Mouse (Mus musculus): Measurements from ENCODE around the gene Wnt5b. TPM values are rescaled to one million over a fixed set of nuclear protein-coding genes. Genes with fewer than 3 reads are reported as not detected.
A peak's percentile ranks its signal among the peaks of the same experiment; 100 is the strongest.

Wnt5b gene
- polyA plus RNA-seq, 1 experiment from 2014 or later, result 7.3 TPM

- peaks cover 9% of the 10 kb centered on the region; the same call in 1 of the 2 replicates for H3K4me1 ChIP-seq (replicated peaks)
- H3K27me3 ChIP-seq (replicated peaks), result no peaks in the 10 kb centered on the region
- no peaks in the 10 kb centered on the region for H3K36me3 ChIP-seq
- H3K27ac ChIP-seq, result 0 out of 2 replicates have a peak overlapping the region, but pooled peaks have one; percentile 7
- H3K9me3 ChIP-seq, result no peaks in the 10 kb centered on the region
- ATAC-seq, result peak; percentile 50; the same call in 1 of the 2 replicates
- no peak overlapping the region for H3K4me2 ChIP-seq (replicated peaks)
- H3K9ac ChIP-seq, result no peak overlapping the region
- 65% methylated on average over 23 of the region's 23 CpGs for WGBS
- no peak overlapping the region for H3K4me3 ChIP-seq (replicated peaks)
Observed at GRCm38 (mm10) chr6:119565451-119566379, 21.6 kb upstream of the Wnt5b start.

GRCm38 (mm10) chr6:119562558-119562957 lies 18.4 kb upstream of the Wnt5b start:
- H3K9ac ChIP-seq, result no peak overlapping the region
- H3K27ac ChIP-seq, result no peak overlapping the region
- WGBS, result 42% methylated on average over 10 of the region's 10 CpGs
- no peak overlapping the region for H3K4me2 ChIP-seq (replicated peaks)
- no peaks in the 10 kb centered on the region for H3K27me3 ChIP-seq (replicated peaks)
- H3K4me1 ChIP-seq (replicated peaks), result peaks cover 9% of the 10 kb centered on the region; the same call in 1 of the 2 replicates
- ATAC-seq, result peak; percentile 61; the same call in 1 of the 2 replicates
- H3K36me3 ChIP-seq, result no peaks in the 10 kb centered on the region
- H3K4me3 ChIP-seq (replicated peaks), result no peak overlapping the region
- no peaks in the 10 kb centered on the region for H3K9me3 ChIP-seq

GRCm38 (mm10) chr6:119558855-119559254 lies 14.7 kb upstream of the Wnt5b start:
- Histone ChIP-seq H3K27ac (no peak overlapping the region), H3K9me3 (no peaks in the 10 kb centered on the region), H3K36me3 (no peaks in the 10 kb centered on the region), H3K9ac (no peak overlapping the region), H3K4me3 (replicated peaks) (no peak overlapping the region), H3K4me2 (replicated peaks) (no peak overlapping the region), H3K27me3 (replicated peaks) (no peaks in the 10 kb centered on the region), H3K4me1 (replicated peaks) (0 out of 2 replicates have a peak, but pooled peaks cover 2% of the 10 kb centered on the region)
- 43% methylated on average over 7 of the region's 7 CpGs for WGBS
- ATAC-seq, result no peak; the same call in 1 of the 2 replicates

GRCm38 (mm10) chr6:119554439-119554838 lies 10.3 kb upstream of the Wnt5b start:
- H3K9me3 ChIP-seq, result no peaks in the 10 kb centered on the region
- H3K27me3 ChIP-seq (replicated peaks), result no peaks in the 10 kb centered on the region
- no peak overlapping the region for H3K4me3 ChIP-seq (replicated peaks)
- no peak overlapping the region for H3K9ac ChIP-seq
- H3K27ac ChIP-seq, result no peak overlapping the region
- WGBS, result 77% methylated on average over 8 of the region's 8 CpGs
- ATAC-seq, result no peak
- no peaks in the 10 kb centered on the region for H3K4me1 ChIP-seq (replicated peaks)
- no peaks in the 10 kb centered on the region for H3K36me3 ChIP-seq
- H3K4me2 ChIP-seq (replicated peaks), result no peak overlapping the region

GRCm38 (mm10) chr6:119544518-119544864 lies 344 bp upstream of the Wnt5b start:
- H3K4me3 ChIP-seq (replicated peaks), result peak overlapping the region; percentile 68
- H3K9ac ChIP-seq, result peak overlapping the region; percentile 53
- H3K4me1 ChIP-seq (replicated peaks), result 0 out of 2 replicates have a peak, but pooled peaks cover 9% of the 10 kb centered on the region
- peak; percentile 62 for ATAC-seq
- peaks cover 23% of the 10 kb centered on the region for H3K27me3 ChIP-seq (replicated peaks)
- WGBS, result 2% methylated on average over 14 of the region's 14 CpGs
- peak overlapping the region; percentile 98 for H3K4me2 ChIP-seq (replicated peaks)
- no peaks in the 10 kb centered on the region for H3K9me3 ChIP-seq
- H3K27ac ChIP-seq, result no peak overlapping the region
- no peaks in the 10 kb centered on the region for H3K36me3 ChIP-seq

GRCm38 (mm10) chr6:119543456-119543802 lies 718 bp downstream of the Wnt5b start:
- Histone ChIP-seq H3K4me3 (replicated peaks) (peak overlapping the region; percentile 68), H3K27me3 (replicated peaks) (peaks cover 23% of the 10 kb centered on the region), H3K4me1 (replicated peaks) (0 out of 2 replicates have a peak, but pooled peaks cover 9% of the 10 kb centered on the region), H3K4me2 (replicated peaks) (peak overlapping the region; percentile 98), H3K9me3 (no peaks in the 10 kb centered on the region), H3K27ac (no peak overlapping the region), H3K9ac (peak overlapping the region; percentile 53), H3K36me3 (no peaks in the 10 kb centered on the region)
- peak; percentile 23; the same call in 1 of the 2 replicates for ATAC-seq
- under 1% methylated on average over 30 of the region's 30 CpGs for WGBS

GRCm38 (mm10) chr6:119535867-119536266 lies 8.3 kb downstream of the Wnt5b start:
- no peak overlapping the region for H3K9ac ChIP-seq
- H3K4me2 ChIP-seq (replicated peaks), result no peak overlapping the region
- H3K27ac ChIP-seq, result no peak overlapping the region
- 74% methylated on average over 12 of the region's 12 CpGs for WGBS
- H3K4me1 ChIP-seq (replicated peaks), result no peaks in the 10 kb centered on the region
- no peak overlapping the region for H3K4me3 ChIP-seq (replicated peaks)
- ATAC-seq, result no peak
- no peaks in the 10 kb centered on the region for H3K9me3 ChIP-seq
- no peaks in the 10 kb centered on the region for H3K36me3 ChIP-seq
- H3K27me3 ChIP-seq (replicated peaks), result no peaks in the 10 kb centered on the region

- no peak overlapping the region for H3K4me2 ChIP-seq (replicated peaks)
- no peaks in the 10 kb centered on the region for H3K36me3 ChIP-seq
- 72% methylated on average over 9 of the region's 9 CpGs for WGBS
- no peaks in the 10 kb centered on the region for H3K27me3 ChIP-seq (replicated peaks)
- no peak overlapping the region for H3K27ac ChIP-seq
- no peaks in the 10 kb centered on the region for H3K9me3 ChIP-seq
- no peak for ATAC-seq
- H3K4me3 ChIP-seq (replicated peaks), result no peak overlapping the region
- no peak overlapping the region for H3K9ac ChIP-seq
- H3K4me1 ChIP-seq (replicated peaks), result no peaks in the 10 kb centered on the region
Observed at GRCm38 (mm10) chr6:119533170-119533709, 10.9 kb downstream of the Wnt5b start.

- H3K27ac ChIP-seq, result no peak overlapping the region
- WGBS, result 87% methylated on average over 3 of the region's 3 CpGs
Observed at GRCm38 (mm10) chr6:119529659-119530058, 14.5 kb downstream of the Wnt5b start.

GRCm38 (mm10) chr6:119526498-119526897 lies 17.6 kb downstream of the Wnt5b start:
- Histone ChIP-seq H3K27me3 (replicated peaks) (no peaks in the 10 kb centered on the region), H3K4me3 (replicated peaks) (no peak overlapping the region), H3K4me2 (replicated peaks) (no peak overlapping the region), H3K4me1 (replicated peaks) (0 out of 2 replicates have a peak, but pooled peaks cover 2% of the 10 kb centered on the region), H3K36me3 (no peaks in the 10 kb centered on the region), H3K9ac (no peak overlapping the region), H3K9me3 (no peaks in the 10 kb centered on the region), H3K27ac (no peak overlapping the region)
- ATAC-seq, result no peak
- WGBS, result 78% methylated on average over 5 of the region's 5 CpGs

More at GRCm38 (mm10) chr6:119529659-119530058, 14.5 kb downstream of the Wnt5b start:
- no peak for ATAC-seq
- Histone ChIP-seq H3K27me3 (replicated peaks) (no peaks in the 10 kb centered on the region), H3K9me3 (no peaks in the 10 kb centered on the region), H3K4me3 (replicated peaks) (no peak overlapping the region), H3K9ac (no peak overlapping the region), H3K4me1 (replicated peaks) (no peaks in the 10 kb centered on the region), H3K36me3 (no peaks in the 10 kb centered on the region), H3K4me2 (replicated peaks) (no peak overlapping the region)

GRCm38 (mm10) chr6:119521931-119522391 lies 22.2 kb downstream of the Wnt5b start:
- H3K4me1 ChIP-seq (replicated peaks), result 0 out of 2 replicates have a peak, but pooled peaks cover 2% of the 10 kb centered on the region
- no peaks in the 10 kb centered on the region for H3K9me3 ChIP-seq
- whole genome bisulfite sequencing, result 52% methylated on average over 3 of the region's 3 CpGs
- H3K4me3 ChIP-seq (replicated peaks), result no peak overlapping the region
- no peaks in the 10 kb centered on the region for H3K27me3 ChIP-seq (replicated peaks)
- ATAC-seq, result no peak
- H3K9ac ChIP-seq, result no peak overlapping the region
- no peaks in the 10 kb centered on the region for H3K36me3 ChIP-seq
- H3K4me2 ChIP-seq (replicated peaks), result no peak overlapping the region
- no peak overlapping the region for H3K27ac ChIP-seq

GRCm38 (mm10) chr6:119521482-119521900 lies 22.7 kb downstream of the Wnt5b start:
- no peaks in the 10 kb centered on the region for H3K27me3 ChIP-seq (replicated peaks)
- no peak overlapping the region for H3K4me3 ChIP-seq (replicated peaks)
- WGBS, result 83% methylated on average over 3 of the region's 3 CpGs
- H3K4me1 ChIP-seq (replicated peaks), result 0 out of 2 replicates have a peak, but pooled peaks cover 2% of the 10 kb centered on the region
- H3K9ac ChIP-seq, result no peak overlapping the region
- H3K4me2 ChIP-seq (replicated peaks), result no peak overlapping the region
- H3K9me3 ChIP-seq, result no peaks in the 10 kb centered on the region
- no peaks in the 10 kb centered on the region for H3K36me3 ChIP-seq
- no peak overlapping the region for H3K27ac ChIP-seq
- ATAC-seq, result no peak

Measured in intestine, embryonic 15.5 days (tissue).